Mouse (Mus musculus) stomach, embryonic 16.5 days (tissue): Measurements from ENCODE around the gene Trappc12. TPM values are rescaled to one million over a fixed set of nuclear protein-coding genes. Genes with fewer than 3 reads are reported as not detected.
A peak's percentile ranks its signal among the peaks of the same experiment; 100 is the strongest.

Experiments
- ATAC-seq: fragments of 200-750 bp; cut with Nextera tagmentation; 2 replicates; pipeline ENCODE4 v1.8.0; 2017; ENCODE audit warnings: moderate number of reproducible peaks, moderate TSS enrichment; ENCODE audit not compliant: insufficient read depth, low FRiP score
- H3K27ac ChIP-seq: fragments of 300-500 bp; sonication (generic); 2 replicates; pipeline ENCODE4 v1.5.1; 2014; ENCODE audit warnings: low read length
- H3K27me3 ChIP-seq: fragments of 300-500 bp; sonication (generic); 2 replicates; pipeline ENCODE4 v1.6.1; 2014; ENCODE audit warnings: low read length, control low read depth, mixed read lengths; ENCODE audit not compliant: control insufficient read depth, insufficient read depth
- H3K36me3 ChIP-seq: fragments of 300-500 bp; sonication (generic); 2 replicates; pipeline ENCODE4 v1.6.1; 2014; ENCODE audit warnings: low read length; ENCODE audit not compliant: control insufficient read depth, insufficient read depth
- H3K4me1 ChIP-seq: fragments of 300-500 bp; sonication (generic); 2 replicates; pipeline ENCODE4 v1.6.1; 2014; ENCODE audit warnings: low read length, control low read depth, mixed read lengths; ENCODE audit not compliant: control insufficient read depth, insufficient read depth
- H3K4me2 ChIP-seq: fragments of 300-500 bp; sonication (generic); 2 replicates; pipeline ENCODE4 v1.6.1; 2014; ENCODE audit warnings: low read depth, low read length, mixed read lengths
- H3K4me3 ChIP-seq: fragments of 300-500 bp; sonication (generic); replicated peaks from 2 replicates; pipeline ENCODE4 v1.5.1; 2014; ENCODE audit warnings: mild to moderate bottlenecking, low read length
- H3K9ac ChIP-seq: fragments of 300-500 bp; sonication (generic); 2 replicates; pipeline ENCODE4 v1.6.1; 2014; ENCODE audit warnings: low read length
- H3K9me3 ChIP-seq: fragments of 300-500 bp; sonication (generic); replicated peaks from 2 replicates; pipeline ENCODE4 v1.6.1; 2016; ENCODE audit warnings: low read length, control low read depth; ENCODE audit not compliant: control insufficient read depth
- WGBS: fragments of 180-500 bp; shearing (Covaris S2); extraction: QIAGEN DNeasy Blood & Tissue Kit; methylation state at CpG from one replicate; pipeline ENCODE4 v1.1.7; 2014; 5-methylcytosine and 5-hydroxymethylcytosine counted together
- polyA plus RNA-seq: library from polyadenylated mRNA; unstranded; fragments of >200 nt; fragmentation: Nextera tagmentation; extraction: Ambion mirVana; gene quantifications from 2 replicates; pipeline ENCODE4 v1.2.1, GENCODE M21; 2015

Trappc12 gene
- polyA plus RNA-seq, result 36.4 and 36.6 TPM in 2 replicates

DNA sequence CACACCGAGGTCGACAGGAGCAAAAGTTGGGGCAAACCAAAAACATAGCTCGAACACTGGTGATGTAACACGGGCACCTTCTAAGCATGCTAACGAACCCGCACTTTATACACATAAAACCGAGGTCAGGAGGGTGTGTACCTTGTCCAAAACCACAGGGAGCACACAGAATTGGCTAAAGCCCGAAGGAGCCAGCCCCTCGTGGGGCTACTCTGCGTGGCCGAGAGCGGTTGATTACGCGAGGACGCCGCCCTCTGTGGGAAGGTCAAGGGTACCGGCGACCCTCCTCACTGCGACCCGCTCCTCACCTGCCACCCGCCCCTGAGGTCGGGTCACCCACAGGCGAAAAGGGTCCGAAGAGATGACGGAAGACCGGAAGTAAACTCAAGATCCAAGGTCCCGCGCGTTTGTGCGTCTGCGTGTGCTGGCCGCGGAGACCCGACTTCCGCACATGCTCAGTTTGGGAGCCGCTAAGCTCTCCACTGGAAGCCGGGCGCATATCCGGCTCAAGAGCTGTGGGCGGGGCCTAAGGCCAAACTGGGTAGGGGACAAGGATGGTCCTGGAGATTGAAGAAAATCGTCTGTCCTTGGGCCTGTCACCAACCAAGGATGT is at the start of gene Trappc12:
Trappc12 (minus strand) TSS at position 452 of the 613 bp plus-strand sequence.
- no peaks in the 10 kb centered on the region for H3K27me3 ChIP-seq
- 1% methylated on average over 41 of the region's 41 CpGs for WGBS
- ATAC-seq, result peak; percentile 92
- peak within 1 kb of the TSS; percentile 93 for H3K4me2 ChIP-seq
- 0 out of 2 replicates have a peak, but pooled peaks cover 9% of the 10 kb centered on the region for H3K36me3 ChIP-seq
- peak within 1 kb of the TSS; percentile 82 for H3K4me3 ChIP-seq
- H3K27ac ChIP-seq, result peak within 1 kb of the TSS; percentile 12; the same call in 1 of the 2 replicates
- H3K9ac ChIP-seq, result peak within 1 kb of the TSS; percentile 83
- no peaks in the 10 kb centered on the region for H3K9me3 ChIP-seq
- H3K4me1 ChIP-seq, result peaks cover 4% of the 10 kb centered on the region; the same call in 1 of the 2 replicates

DNA sequence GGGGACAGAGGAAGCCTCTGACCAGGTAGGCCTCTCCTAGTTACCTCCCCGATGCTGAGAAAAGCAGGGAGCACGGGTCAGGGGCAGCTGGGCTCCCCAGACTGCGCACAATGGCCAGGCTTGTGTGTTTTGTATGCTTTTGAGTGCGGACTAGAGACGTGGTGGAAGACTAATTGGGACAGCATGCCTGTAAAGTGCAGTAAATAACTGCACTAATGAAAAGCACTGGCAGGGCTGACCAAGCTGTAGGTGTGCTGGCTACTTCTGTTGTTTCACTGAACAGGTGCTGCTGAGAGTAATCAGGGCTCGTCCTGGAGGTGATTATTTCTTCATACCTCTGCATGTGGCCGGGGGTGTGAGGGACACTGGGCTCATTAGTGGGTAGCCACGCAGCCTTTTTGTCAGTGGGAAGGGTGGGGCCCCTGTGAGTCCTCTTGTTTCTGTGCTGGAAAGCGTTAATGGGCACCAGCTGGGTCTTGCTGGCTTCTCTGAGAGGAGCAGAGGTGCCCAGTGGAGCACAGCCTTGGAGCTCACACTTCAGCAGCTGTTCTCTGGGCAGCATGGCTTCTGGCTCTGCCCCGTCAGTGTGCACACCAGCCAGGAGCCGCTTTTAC is 49.6 kb upstream of the Trappc12 start:
- Histone ChIP-seq H3K9ac (no peak overlapping the region), H3K27ac (no peak overlapping the region), H3K9me3 (no peaks in the 10 kb centered on the region), H3K4me3 (no peak overlapping the region), H3K27me3 (no peaks in the 10 kb centered on the region), H3K4me2 (no peak overlapping the region), H3K36me3 (no peaks in the 10 kb centered on the region), H3K4me1 (peaks cover 5% of the 10 kb centered on the region)
- WGBS, result 74% methylated on average over 11 of the region's 11 CpGs
- no peak for ATAC-seq

DNA sequence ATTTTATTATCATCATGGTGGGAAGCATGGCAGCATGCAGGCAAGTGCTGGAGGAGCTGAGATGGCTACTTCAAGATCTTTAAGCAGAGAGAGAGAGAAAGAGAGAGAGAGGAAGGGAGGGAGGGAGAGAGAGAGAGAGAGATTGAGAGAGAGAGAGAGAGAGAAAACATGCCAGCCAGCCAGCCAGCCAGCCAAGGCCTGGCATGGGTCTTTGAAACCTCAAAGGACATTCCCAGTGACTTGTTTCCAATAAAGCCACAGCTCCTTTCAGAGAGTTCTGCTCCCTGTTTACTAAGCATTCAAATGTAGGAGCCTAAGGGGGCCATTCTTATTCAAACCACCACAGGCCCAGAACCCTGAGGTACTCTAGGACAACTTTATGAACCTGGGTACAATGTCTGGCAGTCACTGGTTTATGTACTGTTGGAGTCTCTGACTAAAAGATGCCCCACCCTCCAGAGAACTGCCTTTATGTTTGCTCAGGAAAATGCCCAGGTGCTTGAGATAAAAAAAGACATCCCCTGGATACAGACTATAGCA is 46.7 kb upstream of the Trappc12 start:
- no peak overlapping the region for H3K9ac ChIP-seq
- H3K4me2 ChIP-seq, result no peak overlapping the region
- no peaks in the 10 kb centered on the region for H3K4me1 ChIP-seq
- no peak overlapping the region for H3K4me3 ChIP-seq
- H3K27me3 ChIP-seq, result no peaks in the 10 kb centered on the region
- no peak for ATAC-seq
- H3K36me3 ChIP-seq, result no peaks in the 10 kb centered on the region
- no peaks in the 10 kb centered on the region for H3K9me3 ChIP-seq
- no peak overlapping the region for H3K27ac ChIP-seq

DNA sequence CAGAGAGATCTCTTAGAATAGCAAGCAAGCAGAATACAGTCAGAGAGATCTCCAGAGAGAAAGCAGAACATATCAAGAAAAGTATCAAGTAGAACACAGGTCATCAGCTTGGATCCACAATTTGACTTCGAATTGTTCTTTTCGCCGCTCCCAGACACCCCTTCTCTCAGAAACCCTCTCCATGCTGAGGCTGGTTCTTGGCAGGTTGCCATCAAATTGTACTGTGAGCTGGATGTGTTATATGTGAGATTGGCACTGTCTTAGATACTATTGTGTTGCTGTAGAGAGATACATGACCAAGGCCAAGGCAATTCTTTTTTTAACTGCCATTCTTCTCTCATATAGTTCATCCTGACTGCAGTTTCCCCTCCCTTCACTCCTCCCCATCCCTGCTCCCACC is 44.8 kb upstream of the Trappc12 start:
- Histone ChIP-seq H3K27ac (no peak overlapping the region), H3K4me2 (no peak overlapping the region), H3K4me1 (no peaks in the 10 kb centered on the region), H3K9ac (no peak overlapping the region), H3K4me3 (no peak overlapping the region), H3K27me3 (no peaks in the 10 kb centered on the region), H3K9me3 (no peaks in the 10 kb centered on the region), H3K36me3 (no peaks in the 10 kb centered on the region)
- no peak for ATAC-seq
- 89% methylated on average over 3 of the region's 3 CpGs for WGBS

DNA sequence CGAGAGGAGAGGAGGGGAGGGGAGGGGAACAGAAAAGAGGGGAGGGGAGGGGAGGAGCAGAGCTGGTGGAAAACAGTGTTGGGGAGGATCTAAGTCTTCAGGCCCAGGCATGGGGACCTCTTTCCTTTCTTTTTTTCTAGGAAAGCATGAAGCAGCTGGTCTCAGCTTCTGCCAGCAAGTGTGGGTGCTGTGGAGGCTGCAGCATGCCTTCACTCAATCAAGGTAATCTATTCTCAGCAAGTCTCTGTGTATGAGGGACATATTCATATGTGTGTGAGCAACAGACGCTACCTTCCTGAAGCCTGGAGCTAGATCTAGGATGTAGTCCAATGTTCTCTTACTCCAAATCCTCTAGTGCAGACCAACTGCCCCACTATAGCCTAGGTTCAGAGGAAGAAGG is 43.4 kb upstream of the Trappc12 start:
- Histone ChIP-seq H3K9me3 (no peaks in the 10 kb centered on the region), H3K9ac (no peak overlapping the region), H3K27ac (no peak overlapping the region), H3K4me2 (no peak overlapping the region), H3K27me3 (no peaks in the 10 kb centered on the region), H3K4me1 (no peaks in the 10 kb centered on the region), H3K4me3 (no peak overlapping the region), H3K36me3 (no peaks in the 10 kb centered on the region)
- WGBS, result 60% methylated on average over 2 of the region's 2 CpGs
- no peak for ATAC-seq

DNA sequence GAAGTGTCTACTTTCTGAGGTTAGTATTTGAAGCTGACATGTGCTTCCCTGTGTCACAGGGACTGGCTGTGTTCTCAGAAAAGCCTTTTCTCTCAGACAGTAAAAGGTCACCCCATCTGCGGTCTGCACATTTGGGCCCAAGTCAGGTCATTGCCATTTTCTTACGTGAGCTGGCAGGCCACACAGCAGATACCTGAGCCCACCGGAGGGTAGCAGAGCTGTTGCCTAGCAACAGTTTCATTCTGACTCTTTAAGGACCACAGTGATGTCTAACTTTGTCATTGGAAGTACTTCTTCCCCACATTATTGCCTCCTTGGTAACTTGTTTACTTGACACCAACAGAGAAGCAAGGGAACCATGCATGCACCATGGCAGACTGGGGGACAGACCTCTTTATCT is 42.3 kb upstream of the Trappc12 start:
- ATAC-seq, result no peak
- no peaks in the 10 kb centered on the region for H3K27me3 ChIP-seq
- H3K4me3 ChIP-seq, result no peak overlapping the region
- H3K36me3 ChIP-seq, result no peaks in the 10 kb centered on the region
- H3K27ac ChIP-seq, result no peak overlapping the region
- no peak overlapping the region for H3K4me2 ChIP-seq
- H3K4me1 ChIP-seq, result no peaks in the 10 kb centered on the region
- 72% methylated on average over 3 of the region's 3 CpGs for WGBS
- no peak overlapping the region for H3K9ac ChIP-seq
- H3K9me3 ChIP-seq, result no peaks in the 10 kb centered on the region

DNA sequence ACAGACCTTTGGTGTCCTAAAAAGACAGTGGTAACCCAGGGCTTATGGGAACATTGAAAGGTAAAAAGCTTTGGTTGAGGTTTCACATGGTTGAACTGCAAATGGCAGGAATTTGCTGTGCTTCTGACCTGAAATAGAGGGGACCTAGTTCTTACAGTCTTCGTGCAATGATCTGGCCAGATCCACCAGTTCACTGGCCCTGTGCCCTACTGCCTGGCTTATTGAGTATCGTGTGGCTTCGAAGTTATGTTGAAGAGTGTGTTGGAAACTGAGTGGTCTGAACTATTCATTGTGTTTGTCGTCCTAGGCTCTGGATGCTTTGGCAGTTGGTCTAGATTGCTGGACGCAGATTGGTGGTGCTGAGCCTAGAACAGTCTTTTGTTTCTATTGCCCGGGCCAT is 36.0 kb upstream of the Trappc12 start:
- Histone ChIP-seq H3K27ac (no peak overlapping the region), H3K27me3 (no peaks in the 10 kb centered on the region), H3K36me3 (no peaks in the 10 kb centered on the region), H3K9ac (no peak overlapping the region), H3K4me1 (no peaks in the 10 kb centered on the region), H3K9me3 (no peaks in the 10 kb centered on the region), H3K4me3 (no peak overlapping the region), H3K4me2 (no peak overlapping the region)
- ATAC-seq, result no peak
- WGBS, result 91% methylated on average over 6 of the region's 6 CpGs

DNA sequence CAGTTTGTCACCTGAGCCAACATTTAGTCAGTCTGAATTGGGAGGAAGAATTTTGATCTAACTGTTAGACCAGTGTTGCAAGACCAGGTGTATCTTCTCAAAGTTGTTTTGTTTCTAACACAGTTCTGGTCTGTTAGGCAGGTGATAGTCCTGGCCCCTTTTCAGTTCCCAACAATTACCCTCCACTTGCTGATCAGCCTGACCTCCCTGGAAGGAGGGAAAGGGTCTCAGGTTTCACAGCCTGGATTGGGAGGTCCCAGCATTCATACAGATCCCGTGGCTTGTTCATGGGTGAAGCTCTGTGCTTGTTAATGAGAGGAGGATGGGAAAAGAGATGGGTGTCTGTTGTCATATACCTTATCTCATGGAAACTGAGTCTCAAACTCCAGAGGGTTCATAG is 35.0 kb upstream of the Trappc12 start:
- 10% methylated on average over 1 of the region's 1 CpGs for WGBS
- Histone ChIP-seq H3K27me3 (no peaks in the 10 kb centered on the region), H3K4me2 (no peak overlapping the region), H3K4me1 (no peaks in the 10 kb centered on the region), H3K27ac (no peak overlapping the region), H3K9me3 (no peaks in the 10 kb centered on the region), H3K4me3 (no peak overlapping the region), H3K9ac (no peak overlapping the region), H3K36me3 (no peaks in the 10 kb centered on the region)
- ATAC-seq, result no peak

DNA sequence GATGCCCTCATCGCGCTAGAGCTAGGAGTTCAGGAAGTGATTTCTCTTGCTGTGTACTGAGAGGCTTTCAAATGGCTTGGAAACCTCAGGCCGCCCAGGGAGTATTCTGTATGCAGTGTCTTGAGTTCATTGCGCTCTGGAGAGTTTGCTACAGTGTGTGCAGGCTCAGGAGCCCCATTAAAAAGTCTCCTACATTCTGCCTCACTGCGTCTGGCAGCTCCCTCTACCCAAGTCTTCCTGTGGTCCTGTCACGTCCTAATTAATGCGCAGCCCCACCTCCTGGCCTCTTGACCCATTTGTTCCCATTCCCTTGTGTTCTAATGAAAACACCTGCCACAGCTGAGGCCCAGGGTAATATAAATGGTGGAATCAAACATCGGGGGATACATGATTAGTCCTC is 34.6 kb upstream of the Trappc12 start:
- Histone ChIP-seq H3K4me2 (no peak overlapping the region), H3K9me3 (no peaks in the 10 kb centered on the region), H3K4me3 (no peak overlapping the region), H3K27me3 (no peaks in the 10 kb centered on the region), H3K27ac (no peak overlapping the region), H3K36me3 (no peaks in the 10 kb centered on the region), H3K4me1 (no peaks in the 10 kb centered on the region), H3K9ac (no peak overlapping the region)
- WGBS, result 37% methylated on average over 8 of the region's 8 CpGs
- no peak for ATAC-seq
